Mouse (Mus musculus) left cerebral cortex, adult 6 months (tissue): ENCODE results near the gene Olfr1047. TPM values are rescaled to one million over a fixed set of nuclear protein-coding genes. Genes with fewer than 3 reads are reported as not detected.

Experiments
- long read RNA-seq, 2 experiments: library from polyadenylated mRNA; unstranded; transcript quantifications; one replicate each; pipeline ENCODE4 v2.0.0; 2019 to 2020
- polyA plus RNA-seq: library from polyadenylated mRNA; unstranded; fragments of <200 nt; fragmentation: Nextera tagmentation; gene quantifications from 2 replicates; pipeline ENCODE4 v1.2.3, GENCODE M21; 2021

Gene Olfr1047
- not detected in 2 replicates for polyA plus RNA-seq
- long read RNA-seq, experiment 1 = 0 reads
- long read RNA-seq, experiment 2 = 0 reads

GRCm38 (mm10) chr2:86231301-86231700, at the start of gene Olfr1047:
Olfr1047 (minus strand) TSS chr2:86231401.

DNA sequence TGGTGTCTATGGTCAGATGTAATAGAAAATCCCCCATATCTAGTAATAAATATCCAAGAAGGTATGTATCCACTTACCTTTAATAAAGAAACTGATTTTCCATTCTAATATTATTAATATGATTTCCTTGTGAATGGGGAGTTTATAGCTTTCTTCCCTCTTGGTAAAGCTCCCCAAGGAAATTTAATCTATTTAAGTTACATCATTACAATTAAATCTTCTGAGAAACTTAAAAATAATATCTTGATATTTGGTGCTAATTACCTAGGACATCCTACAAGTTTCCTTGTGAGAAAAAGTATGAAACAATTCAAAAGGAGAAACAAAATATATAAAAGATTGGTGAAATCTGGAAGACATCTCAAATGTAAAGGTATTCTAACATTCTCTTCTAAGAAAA, 47.8 kb upstream of the Olfr1047 start, which contains the start of gene Olfr1051:
Gene Olfr1051 (minus strand): TSS at position 101 of the 400 bp plus-strand sequence.

GRCm38 (mm10) chr2:86258228-86258627, 27.0 kb upstream of the Olfr1047 start, which contains the start of gene Olfr1049:
Olfr1049 (minus strand) TSS chr2:86258328.

DNA sequence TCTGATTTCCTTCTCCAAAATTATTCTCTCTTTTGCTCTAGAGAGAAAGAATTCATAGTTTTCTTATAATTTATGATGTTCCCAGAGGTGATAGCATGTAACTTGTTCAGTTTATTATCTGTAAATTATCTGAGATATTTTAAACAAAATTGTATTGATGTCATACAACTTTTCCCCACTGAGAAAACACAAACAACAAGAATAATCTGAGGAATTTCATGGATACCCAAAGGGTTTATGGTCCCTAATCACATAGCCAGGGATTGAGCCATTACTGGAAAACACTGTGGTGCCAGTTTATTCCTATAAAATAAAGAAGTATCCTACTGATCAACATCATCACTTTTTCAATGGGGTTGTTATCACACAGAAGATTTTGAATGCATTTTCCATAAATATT, 9.0 kb upstream of the Olfr1047 start, which contains the start of gene Olfr1048:
Gene Olfr1048 (minus strand): TSS at position 101 of the 400 bp plus-strand sequence.

GRCm38 (mm10) chr2:86219214-86219613, 12.0 kb downstream of the Olfr1047 start, which contains the start of gene Olfr1046:
Olfr1046 (minus strand) TSS chr2:86219314.

DNA sequence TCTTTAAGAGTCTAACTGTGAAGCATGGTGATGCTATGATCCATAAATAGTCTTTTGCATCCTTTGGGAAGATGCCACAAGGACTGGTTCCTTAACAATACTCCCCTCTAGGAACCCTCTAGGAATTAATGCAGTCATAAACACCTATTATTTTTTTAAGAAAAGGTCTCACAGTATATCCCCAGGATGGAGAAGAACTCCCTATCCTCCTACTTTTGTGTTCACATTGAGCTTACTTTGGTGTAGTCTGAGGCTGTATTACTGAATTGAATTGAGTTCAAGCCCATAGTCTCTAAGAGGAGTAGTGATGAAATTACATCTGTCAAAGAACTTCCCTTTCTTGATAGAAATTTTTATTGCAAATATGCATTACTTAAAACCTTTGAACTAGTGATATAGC, 28.3 kb downstream of the Olfr1047 start, which contains the start of gene Olfr1045:
Gene Olfr1045 (minus strand): TSS at position 101 of the 400 bp plus-strand sequence.

GRCm38 (mm10) chr2:86185583-86185982, 45.6 kb downstream of the Olfr1047 start, which contains the start of gene Olfr52:
Olfr52 (minus strand) TSS chr2:86185683.

GRCm38 (mm10) chr2:86177720-86178119, 53.5 kb downstream of the Olfr1047 start, which contains the start of gene Olfr1044:
Olfr1044 (minus strand) TSS chr2:86177820.

Other genes starting within 250 kb of the Olfr1047 start
- gene Olfr1031, start 241.1 kb downstream of the Olfr1047 start, polyA plus RNA-seq = not detected in 2 replicates
- gene Olfr1032, start 225.9 kb downstream of the Olfr1047 start, polyA plus RNA-seq = not detected in 2 replicates
- gene Olfr1033, start 210.8 kb downstream of the Olfr1047 start, polyA plus RNA-seq = not detected in 2 replicates
- gene Olfr1034, start 185.5 kb downstream of the Olfr1047 start, polyA plus RNA-seq = not detected in 2 replicates
- gene Olfr1036, start 157.4 kb downstream of the Olfr1047 start, polyA plus RNA-seq = not detected in 2 replicates
- gene Olfr1037, start 144.0 kb downstream of the Olfr1047 start, polyA plus RNA-seq = not detected in 2 replicates
- not detected in 2 replicates for gene Olfr1039, start 95.5 kb downstream of the Olfr1047 start, polyA plus RNA-seq
- gene Olfr1040, start 84.7 kb downstream of the Olfr1047 start, polyA plus RNA-seq = not detected in 2 replicates
- not detected in 2 replicates for gene Olfr1042, start 69.6 kb downstream of the Olfr1047 start, polyA plus RNA-seq
- gene Olfr1043, start 63.9 kb downstream of the Olfr1047 start, polyA plus RNA-seq = not detected in 2 replicates
- gene Olfr1044, start 53.6 kb downstream of the Olfr1047 start, polyA plus RNA-seq = not detected in 2 replicates
- gene Olfr52, start 45.7 kb downstream of the Olfr1047 start, polyA plus RNA-seq = not detected in 2 replicates
- not detected in 2 replicates for gene Olfr1045, start 28.4 kb downstream of the Olfr1047 start, polyA plus RNA-seq
- gene Olfr1046, start 12.1 kb downstream of the Olfr1047 start, polyA plus RNA-seq = not detected in 2 replicates
- not detected in 2 replicates for gene Olfr1048, start 8.9 kb upstream of the Olfr1047 start, polyA plus RNA-seq
- gene Olfr1049, start 26.9 kb upstream of the Olfr1047 start, polyA plus RNA-seq = not detected in 2 replicates
- not detected in 2 replicates for gene Olfr1051, start 47.7 kb upstream of the Olfr1047 start, polyA plus RNA-seq
- gene Olfr1052, start 61.1 kb upstream of the Olfr1047 start, polyA plus RNA-seq = not detected in 2 replicates
- not detected in 2 replicates for gene Olfr1053, start 83.9 kb upstream of the Olfr1047 start, polyA plus RNA-seq
- not detected in 2 replicates for gene Olfr1054, start 104.0 kb upstream of the Olfr1047 start, polyA plus RNA-seq
- gene Olfr1055, start 118.9 kb upstream of the Olfr1047 start, polyA plus RNA-seq = not detected in 2 replicates
- not detected in 2 replicates for gene Olfr1056, start 131.1 kb upstream of the Olfr1047 start, polyA plus RNA-seq
- gene Olfr1057, start 147.0 kb upstream of the Olfr1047 start, polyA plus RNA-seq = not detected in 2 replicates
- not detected in 2 replicates for gene Olfr1058, start 157.2 kb upstream of the Olfr1047 start, polyA plus RNA-seq
- gene Olfr1061, start 182.6 kb upstream of the Olfr1047 start, polyA plus RNA-seq = not detected in 2 replicates
- not detected in 2 replicates for gene Olfr1062, start 195.3 kb upstream of the Olfr1047 start, polyA plus RNA-seq
- gene Olfr1065, start 219.2 kb upstream of the Olfr1047 start, polyA plus RNA-seq = not detected in 2 replicates
- not detected in 2 replicates for gene Olfr1066, start 224.9 kb upstream of the Olfr1047 start, polyA plus RNA-seq